Mouse (Mus musculus) ES-E14 (cell line): ENCODE results near the gene Olfr1160. TPM values are rescaled to one million over a fixed set of nuclear protein-coding genes. Genes with fewer than 3 reads are reported as not detected.

Experiments used
- DNase-seq: peaks from one replicate; pipeline ENCODE4 v3.0.0-alpha.2; 2013; ENCODE audit warnings: low read depth, low spot score
- H3K27ac ChIP-seq: 2 replicates; pipeline ENCODE4 v1.5.1; 2012; ENCODE audit warnings: low read depth, mild to moderate bottlenecking, low read length, moderate library complexity, mixed read lengths; ENCODE audit not compliant: poor library complexity, insufficient read depth, severe bottlenecking
- H3K36me3 ChIP-seq: 2 replicates; pipeline ENCODE4 v1.6.1; 2012; ENCODE audit warnings: mild to moderate bottlenecking, low read length, moderate library complexity, mixed read lengths; ENCODE audit not compliant: control insufficient read depth, poor library complexity, insufficient read depth, severe bottlenecking
- H3K4me1 ChIP-seq, 2 experiments: fragments of 150-350 bp in 1 of 2; sonication (generic) in 1 of 2; 2 replicates each; pipeline ENCODE4 v1.6.1; 2012; ENCODE audit warnings: low read length in 2 of 2, mild to moderate bottlenecking in 1 of 2, mixed read lengths in 1 of 2; ENCODE audit not compliant: control insufficient read depth in 2 of 2, insufficient read depth in 2 of 2, poor library complexity in 1 of 2
- H3K4me3 ChIP-seq, 2 experiments: fragments of 150-350 bp in 1 of 2; sonication (generic) in 1 of 2; 2 replicates each; pipeline ENCODE4 v1.5.1; 2012; ENCODE audit warnings: low read length in 2 of 2, low read depth in 1 of 2, mild to moderate bottlenecking in 1 of 2, mixed read lengths in 1 of 2; ENCODE audit not compliant: insufficient read depth in 1 of 2, poor library complexity in 1 of 2, severe bottlenecking in 1 of 2
- H3K9ac ChIP-seq: 2 replicates; pipeline ENCODE4 v1.6.1; 2012; ENCODE audit warnings: low read depth, mild to moderate bottlenecking, low read length, mixed read lengths; ENCODE audit not compliant: poor library complexity, insufficient read depth, severe bottlenecking
- H3K9me3 ChIP-seq: fragments of 150-350 bp; sonication (generic); 2 replicates; pipeline ENCODE4 v1.6.1; 2012; ENCODE audit warnings: low read depth, mild to moderate bottlenecking, low read length; ENCODE audit not compliant: control insufficient read depth, insufficient read depth
- CHD2 ChIP-seq: IDR thresholded peaks from 2 replicates; pipeline ENCODE4 v1.6.1; 2014; ENCODE audit warnings: mild to moderate bottlenecking, low read depth, low read length, inconsistent platforms
- HCFC1 ChIP-seq: IDR thresholded peaks from 2 replicates; pipeline ENCODE4 v1.6.1; 2012; ENCODE audit warnings: low read length, inconsistent platforms, borderline replicate concordance; ENCODE audit not compliant: insufficient read depth
- MAFK ChIP-seq: IDR thresholded peaks from 2 replicates; pipeline ENCODE4 v1.6.1; 2014; ENCODE audit warnings: mild to moderate bottlenecking, low read depth, low read length, inconsistent platforms; ENCODE audit not compliant: insufficient read depth
- ZC3H11A ChIP-seq: IDR thresholded peaks from 2 replicates; pipeline ENCODE4 v1.6.1; 2012; ENCODE audit warnings: low read depth, mild to moderate bottlenecking, inconsistent platforms, low read length, borderline replicate concordance
- ZNF384 ChIP-seq: IDR thresholded peaks from 2 replicates; pipeline ENCODE4 v1.6.1; 2012; ENCODE audit warnings: low read depth, low read length, inconsistent platforms
- in situ Hi-C, 2 experiments: fragments of 600-800 bp; cut with MboI; formaldehyde crosslinking; loops; one replicate each; pipeline ENCODE4 v1.15.1; 2025; ENCODE audit warnings: low sequenced_read_pairs in 2 of 2, inconsistent platforms in 1 of 2; ENCODE audit not compliant: unreplicated experiment in 2 of 2
- total RNA-seq: library from RNA; depleted of rRNA; stranded (reverse); fragments of 300-350 nt; gene quantifications from 2 replicates; pipeline ENCODE4 v1.2.3, GENCODE M21; 2012; rRNA removed

Gene Olfr1160
- total RNA-seq, 1 experiment, result not detected

GRCm38 (mm10) chr2:87974563-87974962 is 33.5 kb downstream of the Olfr1160 start, which contains the start of gene Olfr74:
TSS of gene Olfr74 (minus strand) at chr2:87974663.
- Histone ChIP-seq H3K9me3 (no peaks in the 10 kb centered on the region), H3K4me3 (no peak within 1 kb of the TSS), H3K4me1 (no peaks in the 10 kb centered on the region), H3K27ac (no peak within 1 kb of the TSS), H3K36me3 (no peaks in the 10 kb centered on the region), H3K9ac (no peak within 1 kb of the TSS)
- in situ Hi-C loops, result no loop called here
- no peak for TF ChIP-seq CHD2
- TF ChIP-seq ZNF384, result no peak
- TF ChIP-seq HCFC1, result no peak
- no peak for TF ChIP-seq MAFK
- TF ChIP-seq ZC3H11A, result no peak
- no peak for DNase-seq

DNA sequence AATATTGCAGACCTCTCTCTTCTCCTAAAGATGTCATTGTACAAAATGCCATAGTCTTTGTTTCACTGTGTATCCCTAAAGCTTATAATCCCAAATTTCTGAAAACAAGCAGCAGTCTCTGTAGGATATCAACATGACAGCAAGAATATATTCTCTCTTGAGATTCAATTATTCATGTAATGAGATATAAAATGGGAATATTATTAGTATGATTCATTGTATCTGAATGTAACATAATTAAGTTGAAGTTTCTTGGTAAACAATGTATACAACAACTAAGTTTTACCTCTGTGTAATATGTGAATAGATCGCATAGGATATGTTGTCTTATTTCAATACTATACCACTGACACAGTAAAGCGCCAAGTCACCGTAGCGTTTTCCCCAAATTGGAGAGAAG is 39.9 kb downstream of the Olfr1160 start, which contains the start of gene Olfr1157:
Gene Olfr1157, minus strand, starts transcription at position 101 of the 400 bp plus-strand sequence.
- H3K27ac ChIP-seq, result no peak within 1 kb of the TSS
- in situ Hi-C loops, result no loop called here
- H3K9ac ChIP-seq, result no peak within 1 kb of the TSS
- no peaks in the 10 kb centered on the region for H3K4me1 ChIP-seq
- DNase-seq, result no peak
- H3K4me3 ChIP-seq, result no peak within 1 kb of the TSS
- H3K9me3 ChIP-seq, result no peaks in the 10 kb centered on the region
- TF ChIP-seq CHD2, result no peak
- TF ChIP-seq MAFK, result no peak
- TF ChIP-seq HCFC1, result no peak
- no peak for TF ChIP-seq ZC3H11A
- TF ChIP-seq ZNF384, result no peak
- H3K36me3 ChIP-seq, result no peaks in the 10 kb centered on the region

- H3K4me3 ChIP-seq, result no peak within 1 kb of the TSS
- no peaks in the 10 kb centered on the region for H3K4me1 ChIP-seq
- no peak within 1 kb of the TSS for H3K27ac ChIP-seq
- no peak for DNase-seq
- H3K9ac ChIP-seq, result no peak within 1 kb of the TSS
- H3K9me3 ChIP-seq, result no peaks in the 10 kb centered on the region
- H3K36me3 ChIP-seq, result no peaks in the 10 kb centered on the region
- in situ Hi-C loops, result no loop called here
- TF ChIP-seq CHD2 (no peak), MAFK (no peak), ZC3H11A (no peak), ZNF384 (no peak), HCFC1 (no peak)
Observed at GRCm38 (mm10) chr2:87953000-87953399, 55.1 kb downstream of the Olfr1160 start, which contains the start of gene Olfr1156. TSS of gene Olfr1156 (minus strand) at chr2:87953100.

Other genes starting within 250 kb of the Olfr1160 start
- not detected in 2 replicates for gene Olfr152, start 228.8 kb downstream of the Olfr1160 start, total RNA-seq
- not detected in 2 replicates for gene Olfr1143, start 207.7 kb downstream of the Olfr1160 start, total RNA-seq
- gene Olfr1145, start 198.4 kb downstream of the Olfr1160 start, total RNA-seq, result not detected in 2 replicates
- gene Olfr1148, start 177.7 kb downstream of the Olfr1160 start, total RNA-seq, result not detected in 2 replicates
- gene Olfr1150-ps1, start 164.3 kb downstream of the Olfr1160 start, total RNA-seq, result not detected in 2 replicates
- not detected in 2 replicates for gene Olfr1151, start 152.4 kb downstream of the Olfr1160 start, total RNA-seq
- not detected in 2 replicates for gene Olfr1152, start 141.8 kb downstream of the Olfr1160 start, total RNA-seq
- gene Olfr1153, start 113.3 kb downstream of the Olfr1160 start, total RNA-seq, result not detected in 2 replicates
- gene Olfr1154, start 103.1 kb downstream of the Olfr1160 start, total RNA-seq, result not detected in 2 replicates
- gene Olfr1155, start 63.1 kb downstream of the Olfr1160 start, total RNA-seq, result not detected in 2 replicates
- gene Olfr1156, start 55.2 kb downstream of the Olfr1160 start, total RNA-seq, result not detected in 2 replicates
- gene Olfr1157, start 40.0 kb downstream of the Olfr1160 start, total RNA-seq, result not detected in 2 replicates
- gene Olfr74, start 33.6 kb downstream of the Olfr1160 start, total RNA-seq, result not detected in 2 replicates
- gene Olfr1158, start 18.2 kb downstream of the Olfr1160 start, total RNA-seq, result not detected in 2 replicates
- not detected in 2 replicates for gene Olfr1161, start 14.5 kb upstream of the Olfr1160 start, total RNA-seq
- not detected in 2 replicates for gene Olfr73, start 29.4 kb upstream of the Olfr1160 start, total RNA-seq
- gene Olfr1162, start 42.9 kb upstream of the Olfr1160 start, total RNA-seq, result not detected in 2 replicates
- not detected in 2 replicates for gene Olfr1163, start 63.6 kb upstream of the Olfr1160 start, total RNA-seq
- gene Olfr1164, start 85.7 kb upstream of the Olfr1160 start, total RNA-seq, result not detected in 2 replicates
- gene Olfr1166, start 120.0 kb upstream of the Olfr1160 start, total RNA-seq, result not detected in 2 replicates
- not detected in 2 replicates for gene Olfr1167, start 146.9 kb upstream of the Olfr1160 start, total RNA-seq
- gene Olfr1168, start 173.6 kb upstream of the Olfr1160 start, total RNA-seq, result not detected in 2 replicates
- not detected in 2 replicates for gene Olfr1170, start 220.1 kb upstream of the Olfr1160 start, total RNA-seq